Mouse (Mus musculus) adrenal gland, postnatal 25 days (tissue): ENCODE measurements around the gene Vmn1r55. TPM values are rescaled to one million over a fixed set of nuclear protein-coding genes. Genes with fewer than 3 reads are reported as not detected.
"Not testable (repeated sequence)": the region's sequence is repeated elsewhere in the genome, so short reads cannot be mapped to it uniquely, and the experiment has no call there.

Experiments
- DNase-seq: peaks from one replicate; pipeline ENCODE4 v3.0.0; 2021; ENCODE audit warnings: mixed read lengths
- long read RNA-seq: library from polyadenylated mRNA; stranded (forward); transcript quantifications from one replicate; pipeline ENCODE4 v2.0.0, GENCODE M21; 2021
- total RNA-seq: library from RNA; stranded (reverse); gene quantifications from 2 replicates; pipeline ENCODE4 v1.2.3, GENCODE M21; 2021

Vmn1r55 gene
- total RNA-seq = not detected in 2 replicates
- long read RNA-seq, partial matches to known transcripts = 0 of 1 reads
- long read RNA-seq, other reads (novel, unspliced or antisense) = 1 of 1 reads

- DNase-seq = not testable (repeated sequence)
Measured at GRCm38 (mm10) chr7:5149570-5149969, at the start of gene Vmn1r55. Gene Vmn1r55, minus strand, starts transcription at chr7:5149670.

- not testable (repeated sequence) for DNase-seq
Measured at GRCm38 (mm10) chr7:5196647-5197046, 47.2 kb upstream of the Vmn1r55 start, which contains the start of gene Vmn1r56. Gene Vmn1r56, minus strand, starts transcription at chr7:5196747.

- peak; percentile 84 for DNase-seq
Measured at GRCm38 (mm10) chr7:5125549-5126406, 23.7 kb downstream of the Vmn1r55 start, which contains the start of gene Rasl2-9. Gene Rasl2-9, minus strand, starts transcription at chr7:5125950.

GRCm38 (mm10) chr7:5125078-5125477 is 24.4 kb downstream of the Vmn1r55 start:
- no peak for DNase-seq

GRCm38 (mm10) chr7:5116850-5117249 is 32.6 kb downstream of the Vmn1r55 start, which contains the start of gene Rfpl4:
Gene Rfpl4, minus strand, starts transcription at chr7:5116950.
- no peak for DNase-seq

- no peak for DNase-seq
Measured at GRCm38 (mm10) chr7:5112701-5113100, 36.8 kb downstream of the Vmn1r55 start.

- DNase-seq = no peak
Measured at GRCm38 (mm10) chr7:5109301-5109700, 40.2 kb downstream of the Vmn1r55 start.

GRCm38 (mm10) chr7:5108272-5108671 is 41.2 kb downstream of the Vmn1r55 start:
- no peak for DNase-seq

- no peak for DNase-seq
Measured at GRCm38 (mm10) chr7:5102564-5102963, 46.9 kb downstream of the Vmn1r55 start.

- no peak for DNase-seq
Measured at GRCm38 (mm10) chr7:5101066-5101663, 48.3 kb downstream of the Vmn1r55 start.

GRCm38 (mm10) chr7:5099796-5100195 is 49.7 kb downstream of the Vmn1r55 start:
- DNase-seq = no peak

- DNase-seq = no peak
Measured at GRCm38 (mm10) chr7:5098769-5099168, 50.7 kb downstream of the Vmn1r55 start.

GRCm38 (mm10) chr7:5092831-5093510 is 56.5 kb downstream of the Vmn1r55 start:
- DNase-seq = no peak

GRCm38 (mm10) chr7:5092381-5092780 is 57.1 kb downstream of the Vmn1r55 start:
- DNase-seq = no peak

GRCm38 (mm10) chr7:5091008-5091728 is 58.3 kb downstream of the Vmn1r55 start:
- peak; percentile 20 for DNase-seq

- no peak for DNase-seq
Measured at GRCm38 (mm10) chr7:5089853-5090252, 59.6 kb downstream of the Vmn1r55 start.

- no peak for DNase-seq
Measured at GRCm38 (mm10) chr7:5087886-5088285, 61.6 kb downstream of the Vmn1r55 start.

GRCm38 (mm10) chr7:5086921-5087440 is 62.5 kb downstream of the Vmn1r55 start:
- DNase-seq = no peak

GRCm38 (mm10) chr7:5085512-5085911 is 64.0 kb downstream of the Vmn1r55 start:
- DNase-seq = no peak

- DNase-seq = no peak
Measured at GRCm38 (mm10) chr7:5083325-5084105, 66.0 kb downstream of the Vmn1r55 start.

GRCm38 (mm10) chr7:5081939-5082338 is 67.5 kb downstream of the Vmn1r55 start:
- no peak for DNase-seq
